Mouse (Mus musculus): ENCODE measurements at regions not wholly inside any gene's neighbourhood (a gene's known extent, or its start where the extent isn't known, plus 50 kb on each side); places are given as distances from the start of the nearest gene placed in this dataset.

DNA sequence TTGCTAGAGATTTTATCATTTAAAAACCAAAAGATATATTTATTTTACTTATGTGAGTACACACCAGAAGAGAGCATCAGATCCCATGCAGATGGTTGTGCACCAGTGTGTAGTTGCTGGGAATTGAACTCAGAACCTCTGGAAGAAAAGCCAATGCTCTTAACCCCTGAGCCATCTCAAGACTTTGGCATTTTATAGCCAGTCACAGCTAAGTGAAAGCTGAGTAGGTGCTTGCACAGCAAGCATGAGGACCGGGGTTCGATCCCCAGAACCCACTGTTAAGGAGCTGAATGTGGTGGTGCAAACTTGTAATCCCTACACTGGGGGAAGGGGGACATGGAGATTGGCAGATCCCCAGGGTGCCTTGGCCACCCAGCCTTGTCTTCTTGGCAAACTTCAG lies 325.7 kb upstream of the Runx1 start:
- Histone ChIP-seq H3K36me3 (no peaks in the 10 kb centered on the region), H3K9ac (no peak overlapping the region)
- no peak for ATAC-seq (ENCODE audit: low FRiP score)

GRCm38 (mm10) chr16:93150451-93150850 lies 324.5 kb upstream of the Runx1 start:
- Histone ChIP-seq H3K27me3 (no peaks in the 10 kb centered on the region), H3K27ac (no peak overlapping the region), H3K9me3 (replicated peaks) (no peaks in the 10 kb centered on the region), H3K4me2 (replicated peaks) (no peak overlapping the region), H3K9ac (no peak overlapping the region), H3K4me3 (no peak overlapping the region), H3K36me3 (no peaks in the 10 kb centered on the region), H3K4me1 (no peaks in the 10 kb centered on the region)
- no peak for ATAC-seq (ENCODE audit: low FRiP score)
- WGBS: 68% methylated on average over 12 of the region's 12 CpGs

More for the DNA sequence above, 325.7 kb upstream of the Runx1 start:
- Histone ChIP-seq H3K9me3 (replicated peaks) (no peaks in the 10 kb centered on the region), H3K4me2 (replicated peaks) (no peak overlapping the region), H3K27me3 (no peaks in the 10 kb centered on the region), H3K4me1 (no peaks in the 10 kb centered on the region), H3K27ac (no peak overlapping the region), H3K4me3 (no peak overlapping the region)
- WGBS: 93% methylated on average over 2 of the region's 2 CpGs

- ATAC-seq (ENCODE audit: low FRiP score): no peak
- no peaks in the 10 kb centered on the region for H3K27me3 ChIP-seq
- H3K9me3 ChIP-seq (replicated peaks): no peaks in the 10 kb centered on the region
- H3K36me3 ChIP-seq: no peaks in the 10 kb centered on the region
- H3K9ac ChIP-seq: no peak overlapping the region
- H3K4me3 ChIP-seq: no peak overlapping the region
- WGBS: 75% methylated on average over 5 of the region's 5 CpGs
- no peaks in the 10 kb centered on the region for H3K4me1 ChIP-seq
- no peak overlapping the region for H3K27ac ChIP-seq
- no peak overlapping the region for H3K4me2 ChIP-seq (replicated peaks)
Observed at GRCm38 (mm10) chr16:93147525-93148222, 321.7 kb upstream of the Runx1 start.

GRCm38 (mm10) chr16:93146812-93147211 lies 320.9 kb upstream of the Runx1 start:
- ATAC-seq (ENCODE audit: low FRiP score): no peak
- no peaks in the 10 kb centered on the region for H3K4me1 ChIP-seq
- H3K9me3 ChIP-seq (replicated peaks): no peaks in the 10 kb centered on the region
- H3K36me3 ChIP-seq: no peaks in the 10 kb centered on the region
- no peak overlapping the region for H3K27ac ChIP-seq
- no peaks in the 10 kb centered on the region for H3K27me3 ChIP-seq
- no peak overlapping the region for H3K4me2 ChIP-seq (replicated peaks)
- H3K9ac ChIP-seq: no peak overlapping the region
- H3K4me3 ChIP-seq: no peak overlapping the region
- 85% methylated on average over 3 of the region's 3 CpGs for WGBS

DNA sequence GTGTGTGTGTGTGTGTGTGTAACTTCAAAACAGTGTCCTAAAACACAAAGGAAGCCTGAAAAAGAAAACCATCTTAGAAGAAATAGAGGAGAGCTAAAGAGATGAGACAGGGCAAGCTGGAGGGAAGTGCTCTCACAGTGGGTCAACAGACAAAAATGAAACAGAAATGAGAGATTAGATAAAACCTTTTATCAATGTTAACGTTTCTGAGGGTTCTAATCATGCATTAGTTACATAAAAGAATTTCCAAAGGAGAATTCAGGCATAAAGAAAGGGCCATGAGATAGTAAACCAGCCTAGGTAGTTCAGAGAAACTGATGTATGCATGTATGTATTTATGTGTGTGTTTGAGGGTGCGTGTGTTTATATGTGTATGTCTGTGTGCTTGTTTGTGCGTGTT lies 319.7 kb upstream of the Runx1 start:
- no peak for ATAC-seq (ENCODE audit: low FRiP score)
- Histone ChIP-seq H3K27ac (no peak overlapping the region), H3K4me3 (no peak overlapping the region), H3K27me3 (peaks cover 3% of the 10 kb centered on the region; the same call in 1 of the 2 replicates), H3K36me3 (no peaks in the 10 kb centered on the region), H3K4me1 (no peaks in the 10 kb centered on the region), H3K9me3 (replicated peaks) (no peaks in the 10 kb centered on the region), H3K9ac (no peak overlapping the region), H3K4me2 (replicated peaks) (no peak overlapping the region)
- 81% methylated on average over 3 of the region's 3 CpGs for WGBS

GRCm38 (mm10) chr16:93144033-93144432 lies 318.1 kb upstream of the Runx1 start:
- H3K27ac ChIP-seq: no peak overlapping the region
- no peak for ATAC-seq (ENCODE audit: low FRiP score)
- H3K4me1 ChIP-seq: no peaks in the 10 kb centered on the region
- no peaks in the 10 kb centered on the region for H3K36me3 ChIP-seq
- H3K4me3 ChIP-seq: no peak overlapping the region
- H3K4me2 ChIP-seq (replicated peaks): no peak overlapping the region
- H3K9me3 ChIP-seq (replicated peaks): no peaks in the 10 kb centered on the region
- H3K27me3 ChIP-seq: peaks cover 3% of the 10 kb centered on the region; the same call in 1 of the 2 replicates
- 93% methylated on average over 5 of the region's 5 CpGs for WGBS
- no peak overlapping the region for H3K9ac ChIP-seq

- H3K36me3 ChIP-seq: no peaks in the 10 kb centered on the region
- no peak overlapping the region for H3K4me3 ChIP-seq
- H3K9ac ChIP-seq: no peak overlapping the region
- no peak overlapping the region for H3K4me2 ChIP-seq (replicated peaks)
- peaks cover 3% of the 10 kb centered on the region; the same call in 1 of the 2 replicates for H3K27me3 ChIP-seq
- ATAC-seq (ENCODE audit: low FRiP score): no peak
- WGBS: 90% methylated on average over 10 of the region's 10 CpGs
- H3K4me1 ChIP-seq: no peaks in the 10 kb centered on the region
- H3K9me3 ChIP-seq (replicated peaks): no peaks in the 10 kb centered on the region
- H3K27ac ChIP-seq: no peak overlapping the region
Observed at GRCm38 (mm10) chr16:93143164-93143563, 317.2 kb upstream of the Runx1 start.

GRCm38 (mm10) chr16:93141967-93142366 lies 316.0 kb upstream of the Runx1 start:
- H3K4me1 ChIP-seq: no peaks in the 10 kb centered on the region
- H3K4me3 ChIP-seq: no peak overlapping the region
- H3K27me3 ChIP-seq: peaks cover 3% of the 10 kb centered on the region; the same call in 1 of the 2 replicates
- no peaks in the 10 kb centered on the region for H3K9me3 ChIP-seq (replicated peaks)
- H3K36me3 ChIP-seq: no peaks in the 10 kb centered on the region
- H3K4me2 ChIP-seq (replicated peaks): no peak overlapping the region
- ATAC-seq (ENCODE audit: low FRiP score): no peak
- H3K27ac ChIP-seq: no peak overlapping the region
- no peak overlapping the region for H3K9ac ChIP-seq
- WGBS: 82% methylated on average over 6 of the region's 6 CpGs

DNA sequence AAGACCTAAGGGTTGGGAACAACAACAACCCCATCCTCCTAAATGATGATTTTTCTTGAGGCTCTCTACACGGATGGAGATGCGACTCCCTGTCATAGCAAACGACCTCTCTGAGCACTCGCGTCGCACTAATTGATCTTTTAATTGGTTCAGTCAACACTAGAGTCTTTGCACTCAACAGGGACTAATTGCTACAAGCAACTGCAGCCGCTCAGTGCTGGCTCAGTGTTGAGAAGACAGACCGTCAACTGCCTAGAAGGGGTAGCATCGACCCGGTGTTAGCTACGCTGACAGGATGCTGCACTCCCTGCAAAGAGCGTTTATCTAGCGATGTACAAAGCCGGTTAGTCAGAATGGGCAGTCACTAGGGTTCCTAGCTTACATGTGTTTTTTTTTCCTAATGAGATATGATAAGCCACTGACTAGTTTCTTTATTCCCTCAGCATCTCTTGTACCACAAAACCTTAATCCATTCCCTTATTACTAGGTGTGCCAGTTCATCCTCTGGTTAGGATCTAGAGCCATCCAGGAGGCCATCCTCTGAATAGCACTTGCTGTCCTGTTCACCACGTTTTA lies 314.7 kb upstream of the Runx1 start:
- no peak overlapping the region for H3K4me3 ChIP-seq
- no peak overlapping the region for H3K27ac ChIP-seq
- H3K4me1 ChIP-seq: no peaks in the 10 kb centered on the region
- no peak overlapping the region for H3K4me2 ChIP-seq (replicated peaks)
- no peaks in the 10 kb centered on the region for H3K9me3 ChIP-seq (replicated peaks)
- WGBS: 67% methylated on average over 15 of the region's 15 CpGs
- no peak for ATAC-seq (ENCODE audit: low FRiP score)
- peaks cover 3% of the 10 kb centered on the region; the same call in 1 of the 2 replicates for H3K27me3 ChIP-seq
- H3K36me3 ChIP-seq: no peaks in the 10 kb centered on the region
- no peak overlapping the region for H3K9ac ChIP-seq

DNA sequence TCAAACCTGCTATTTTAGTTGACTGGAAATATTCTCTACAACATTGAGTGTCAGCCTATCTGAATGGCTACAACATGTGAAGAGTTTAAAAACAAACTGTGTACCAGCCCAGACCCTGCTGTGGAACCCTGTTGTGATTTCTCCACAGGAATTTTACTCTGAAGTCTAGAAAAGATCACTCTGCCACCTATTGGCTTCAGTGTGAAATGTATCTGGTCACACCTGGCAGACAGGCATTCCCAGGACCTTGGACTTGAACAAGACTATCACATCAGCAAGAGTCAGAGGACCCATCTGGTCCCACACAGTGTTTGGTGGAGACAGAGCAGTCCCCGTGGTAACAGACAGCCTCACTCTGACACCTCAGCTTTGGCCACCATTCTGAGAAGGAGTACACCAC lies 311.3 kb upstream of the Runx1 start:
- Histone ChIP-seq H3K4me3 (no peak overlapping the region), H3K9ac (no peak overlapping the region), H3K27ac (no peak overlapping the region), H3K4me2 (replicated peaks) (no peak overlapping the region), H3K4me1 (no peaks in the 10 kb centered on the region), H3K36me3 (no peaks in the 10 kb centered on the region), H3K27me3 (peaks cover 3% of the 10 kb centered on the region; the same call in 1 of the 2 replicates), H3K9me3 (replicated peaks) (no peaks in the 10 kb centered on the region)
- no peak for ATAC-seq (ENCODE audit: low FRiP score)
- 67% methylated on average over 1 of the region's 1 CpGs for WGBS

- no peaks in the 10 kb centered on the region; the same call in 1 of the 2 replicates for H3K27me3 ChIP-seq
- H3K4me3 ChIP-seq: no peak overlapping the region
- no peak for ATAC-seq (ENCODE audit: low FRiP score)
- no peaks in the 10 kb centered on the region for H3K36me3 ChIP-seq
- H3K4me1 ChIP-seq: no peaks in the 10 kb centered on the region
- 92% methylated on average over 5 of the region's 5 CpGs for WGBS
- H3K4me2 ChIP-seq (replicated peaks): no peak overlapping the region
- H3K27ac ChIP-seq: no peak overlapping the region
- no peaks in the 10 kb centered on the region for H3K9me3 ChIP-seq (replicated peaks)
- no peak overlapping the region for H3K9ac ChIP-seq
Observed at GRCm38 (mm10) chr16:93131404-93131803, 305.5 kb upstream of the Runx1 start.

DNA sequence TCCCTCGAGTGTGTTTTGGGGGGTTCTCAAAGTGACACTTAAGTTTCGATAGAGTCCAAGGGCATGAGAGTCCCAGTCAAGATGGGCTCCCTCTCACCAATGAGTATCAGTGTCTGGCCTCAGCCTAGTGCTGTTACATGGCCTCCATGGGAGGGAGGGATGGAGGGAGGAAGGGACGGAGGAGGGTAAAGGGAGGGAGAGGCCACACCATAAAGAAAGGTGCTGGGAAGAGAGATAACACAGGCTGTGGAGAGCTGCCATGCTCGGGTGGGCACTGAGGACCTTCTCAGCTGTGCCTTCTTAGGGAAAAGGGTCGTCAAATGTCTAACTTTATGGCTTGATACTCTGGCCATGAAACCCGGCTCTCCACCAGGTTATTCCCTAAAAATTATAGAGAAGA lies 304.7 kb upstream of the Runx1 start:
- Histone ChIP-seq H3K36me3 (no peaks in the 10 kb centered on the region), H3K4me1 (no peaks in the 10 kb centered on the region), H3K4me2 (replicated peaks) (no peak overlapping the region), H3K4me3 (no peak overlapping the region), H3K27me3 (no peaks in the 10 kb centered on the region; the same call in 1 of the 2 replicates), H3K27ac (no peak overlapping the region), H3K9ac (no peak overlapping the region), H3K9me3 (replicated peaks) (no peaks in the 10 kb centered on the region)
- no peak for ATAC-seq (ENCODE audit: low FRiP score)
- WGBS: 85% methylated on average over 6 of the region's 6 CpGs

- Histone ChIP-seq H3K4me2 (replicated peaks) (no peak overlapping the region), H3K27me3 (no peaks in the 10 kb centered on the region; the same call in 1 of the 2 replicates), H3K27ac (no peak overlapping the region), H3K9me3 (replicated peaks) (no peaks in the 10 kb centered on the region), H3K4me1 (no peaks in the 10 kb centered on the region), H3K9ac (no peak overlapping the region), H3K36me3 (no peaks in the 10 kb centered on the region), H3K4me3 (no peak overlapping the region)
- ATAC-seq (ENCODE audit: low FRiP score): no peak
- WGBS: 93% methylated on average over 7 of the region's 8 CpGs
Observed at GRCm38 (mm10) chr16:93123707-93124106, 297.8 kb upstream of the Runx1 start.

Measured in hindbrain, embryonic 12.5 days (tissue).